Mouse (Mus musculus) CH12F3 (cell line): ENCODE measurements around the gene Inhbc.

Experiments
- in situ Hi-C: fragments of 300-500 bp; cut with MboI; formaldehyde crosslinking; loops from 2 replicates; pipeline ENCODE4 v1.14.3; 2020; ENCODE audit warnings: low sequenced_read_pairs

The Inhbc gene

DNA sequence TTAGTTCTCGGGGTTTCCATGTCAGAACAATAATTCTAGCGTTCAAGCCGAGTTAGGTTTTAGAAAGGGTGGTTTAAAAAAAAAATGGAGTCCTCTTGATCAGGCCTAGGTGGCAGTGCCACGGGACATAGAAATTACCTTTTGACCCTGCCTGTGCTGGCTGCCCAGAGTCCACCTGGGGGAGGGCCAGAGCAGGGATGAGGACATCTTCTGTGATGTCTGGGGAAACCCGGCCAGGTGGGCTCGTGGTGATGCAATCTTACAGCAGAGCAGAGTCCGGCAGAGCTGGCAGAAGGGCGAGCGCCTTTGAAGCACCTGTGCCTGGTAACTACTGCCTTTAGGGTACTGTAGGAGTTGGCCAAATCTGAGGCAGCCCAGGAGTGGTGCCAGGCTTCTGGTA is 18.0 kb downstream of the Inhbc start:
- in situ Hi-C loops = no loop called here

- in situ Hi-C loops = no loop called here
Measured at GRCm38 (mm10) chr10:127351719-127352118, 18.5 kb downstream of the Inhbc start.

GRCm38 (mm10) chr10:127351285-127351595 is 19.0 kb downstream of the Inhbc start:
- in situ Hi-C loops = no loop called here

GRCm38 (mm10) chr10:127350594-127351284 is 19.5 kb downstream of the Inhbc start:
- in situ Hi-C loops = no loop called here

DNA sequence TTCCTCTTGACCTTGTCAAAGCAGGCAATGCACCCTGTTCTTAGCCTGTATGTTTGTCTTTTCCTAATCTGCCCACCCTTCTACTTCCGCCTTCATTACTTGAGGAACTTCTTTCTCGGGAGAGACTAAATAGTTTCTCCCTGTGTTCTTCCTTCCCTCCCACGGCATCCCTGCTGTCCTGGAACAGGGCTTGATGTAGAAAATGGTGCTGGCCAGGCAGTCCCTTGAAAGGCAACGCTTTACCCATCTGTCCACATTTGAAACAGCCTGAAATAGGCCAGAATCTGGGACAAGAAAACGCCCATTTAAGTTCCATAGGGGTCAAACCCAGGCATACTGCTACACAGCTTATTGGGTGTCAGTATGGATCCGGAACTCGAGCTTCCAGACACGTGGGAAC is 20.4 kb downstream of the Inhbc start:
- in situ Hi-C loops = no loop called here

DNA sequence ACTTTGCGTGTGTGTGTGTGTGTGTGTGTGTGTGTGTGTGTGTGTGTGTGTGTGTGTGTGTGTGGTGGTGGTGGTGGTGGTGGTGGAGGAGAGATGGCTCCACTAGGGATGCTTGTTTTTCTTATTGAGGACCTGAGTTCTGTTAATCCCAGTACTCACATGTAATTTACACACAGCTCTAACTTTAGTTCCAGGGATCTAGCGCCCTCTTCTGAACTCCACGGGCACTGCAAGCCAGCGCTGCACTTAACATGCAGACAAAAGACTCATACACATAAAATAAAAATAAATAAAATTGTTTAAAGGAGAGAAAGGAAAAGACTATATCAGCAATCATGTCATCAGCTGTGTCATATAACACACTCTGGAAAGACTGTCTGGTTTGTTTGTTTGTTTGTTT is 21.3 kb downstream of the Inhbc start:
- in situ Hi-C loops = no loop called here

- in situ Hi-C loops = no loop called here
Measured at GRCm38 (mm10) chr10:127346173-127346572, 24.1 kb downstream of the Inhbc start.

GRCm38 (mm10) chr10:127343029-127343428 is 27.2 kb downstream of the Inhbc start:
- in situ Hi-C loops = no loop called here

- in situ Hi-C loops = no loop called here
Measured at GRCm38 (mm10) chr10:127341891-127342639, 28.2 kb downstream of the Inhbc start, which contains the start of gene Gli1. Gli1 (minus strand) TSS chr10:127341974.

DNA sequence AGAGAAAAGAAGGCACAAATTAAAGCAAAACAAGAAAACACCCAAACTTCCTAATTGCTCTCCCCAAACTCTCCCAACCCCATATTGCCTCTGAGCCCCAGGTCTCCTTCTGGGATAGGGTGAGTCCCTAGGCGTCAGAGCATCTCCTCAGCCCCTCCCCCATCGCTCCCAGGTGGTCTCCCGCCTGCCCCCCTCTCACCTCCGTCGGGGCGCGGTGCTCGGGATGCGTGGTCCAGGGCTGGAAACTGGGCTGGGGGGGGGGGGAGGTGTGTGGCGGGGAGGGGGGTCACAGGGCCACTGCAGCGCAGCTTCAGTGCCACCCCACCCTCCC is 28.9 kb downstream of the Inhbc start:
- in situ Hi-C loops = no loop called here

DNA sequence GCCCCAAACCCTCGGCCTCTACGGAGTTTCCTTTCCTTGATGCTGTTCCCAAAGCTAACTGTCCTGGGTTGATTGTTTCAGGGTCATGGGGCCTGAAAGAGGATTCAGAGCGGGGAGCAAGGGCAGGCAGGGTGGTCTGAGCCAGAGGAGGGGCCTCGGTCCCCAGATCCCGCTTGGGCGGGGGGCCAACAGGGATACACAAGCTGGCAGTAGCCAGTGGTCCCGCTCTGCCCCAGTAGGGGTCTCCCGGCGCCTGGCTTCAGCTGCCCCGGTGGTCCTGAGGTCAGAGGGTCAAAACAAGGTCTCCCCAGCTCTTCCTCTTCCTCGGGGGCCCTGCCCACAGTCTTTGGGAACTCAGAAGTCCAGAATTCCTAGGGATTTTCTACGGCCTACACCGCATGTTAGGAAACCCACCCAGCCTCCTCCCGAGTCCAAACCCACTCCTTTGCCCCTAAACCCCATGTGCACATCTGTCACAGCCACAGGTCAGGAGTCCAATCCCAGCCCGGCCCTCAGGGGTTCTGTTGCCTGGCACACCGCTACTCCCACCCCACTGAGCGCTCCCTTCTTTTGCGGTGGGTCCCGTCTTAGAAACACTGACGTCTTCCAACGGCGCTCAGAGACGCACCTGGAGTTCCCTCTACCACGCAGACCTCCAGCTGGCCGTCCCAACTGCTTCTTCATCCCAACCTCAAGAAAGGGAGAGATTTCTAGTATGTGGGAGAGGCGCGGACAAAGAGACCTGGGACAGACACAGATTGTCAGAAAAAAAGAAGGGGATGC is 29.5 kb downstream of the Inhbc start:
- in situ Hi-C loops = no loop called here

DNA sequence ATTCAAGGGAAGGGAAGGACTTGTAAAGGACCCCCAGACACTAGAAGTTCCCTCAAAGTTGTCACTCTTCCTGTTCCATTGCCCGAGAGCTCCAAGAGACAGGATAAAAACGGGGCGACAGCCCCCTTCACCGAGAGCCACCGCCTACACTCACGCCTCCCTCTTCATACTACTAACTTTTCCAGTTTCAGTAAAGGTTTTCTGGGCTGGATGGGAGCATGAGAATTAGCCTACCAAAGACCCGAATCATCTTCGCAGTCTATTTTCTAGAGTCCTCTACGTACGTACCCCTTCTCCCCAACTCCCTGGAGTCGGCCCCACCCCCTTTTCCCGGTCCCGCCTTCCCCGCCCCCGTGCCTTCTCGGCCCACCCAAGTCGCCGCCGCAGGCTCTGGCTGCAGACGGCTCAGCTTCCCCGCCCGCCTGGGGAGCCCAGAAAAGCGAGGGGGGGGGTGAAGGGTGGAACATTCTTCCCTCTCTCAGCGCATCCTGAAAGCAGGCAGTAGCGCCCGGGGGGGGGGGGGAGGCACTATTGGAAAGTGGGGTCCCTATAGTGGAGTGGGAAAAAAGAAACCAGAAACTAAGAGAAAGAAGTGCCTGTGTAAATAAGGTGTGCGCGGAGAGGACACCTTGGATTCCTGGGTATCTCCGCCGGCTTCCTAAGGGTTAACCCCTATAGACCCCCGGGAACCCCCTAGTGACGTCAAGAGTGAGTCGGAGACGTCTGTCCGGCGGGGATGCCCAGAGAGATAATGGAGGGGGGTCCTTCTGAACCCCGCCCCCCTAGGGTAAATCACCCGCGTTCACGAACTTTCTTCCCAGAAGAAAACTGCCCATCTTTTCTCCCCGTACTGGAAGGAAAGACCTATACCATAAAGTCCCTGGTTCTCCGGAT is 30.3 kb downstream of the Inhbc start:
- in situ Hi-C loops = no loop called here

DNA sequence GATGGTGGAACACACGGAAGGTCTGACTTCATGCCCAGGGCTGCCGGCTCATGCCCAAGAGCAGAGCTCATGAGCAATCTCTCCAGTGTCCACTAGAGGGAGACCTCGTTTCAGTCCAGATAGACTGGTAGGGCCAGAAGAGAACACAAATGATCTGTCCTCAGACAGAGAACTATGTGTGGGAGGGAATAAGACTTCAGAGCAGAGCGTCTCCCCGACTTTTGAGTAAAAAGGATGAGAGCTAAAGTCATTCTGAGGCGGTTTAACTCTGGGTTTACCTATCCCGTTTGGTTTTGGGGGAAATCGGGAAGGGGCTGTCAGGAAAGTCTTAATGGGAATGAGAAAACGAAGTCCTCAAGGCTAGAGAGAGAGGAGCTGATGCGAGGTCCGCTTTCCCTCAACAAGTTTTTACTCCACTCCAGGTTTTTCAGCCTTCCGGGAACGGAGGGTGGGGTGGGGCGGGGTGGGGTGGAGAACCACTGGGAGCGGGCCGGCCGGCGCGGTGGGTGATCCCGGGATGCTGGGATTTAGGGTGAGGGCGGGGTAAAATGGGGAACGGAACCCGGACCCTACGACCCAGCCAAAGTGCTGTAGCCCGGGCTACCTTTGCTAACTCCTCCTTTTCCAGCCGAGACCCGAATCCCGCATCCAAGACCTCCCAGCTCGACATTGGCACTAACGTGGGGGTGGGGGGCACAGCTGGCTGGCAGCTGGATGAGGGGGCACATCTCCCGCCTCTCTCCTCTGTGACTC is 31.1 kb downstream of the Inhbc start:
- in situ Hi-C loops = no loop called here

- in situ Hi-C loops = no loop called here
Measured at GRCm38 (mm10) chr10:127337536-127338099, 32.6 kb downstream of the Inhbc start.

DNA sequence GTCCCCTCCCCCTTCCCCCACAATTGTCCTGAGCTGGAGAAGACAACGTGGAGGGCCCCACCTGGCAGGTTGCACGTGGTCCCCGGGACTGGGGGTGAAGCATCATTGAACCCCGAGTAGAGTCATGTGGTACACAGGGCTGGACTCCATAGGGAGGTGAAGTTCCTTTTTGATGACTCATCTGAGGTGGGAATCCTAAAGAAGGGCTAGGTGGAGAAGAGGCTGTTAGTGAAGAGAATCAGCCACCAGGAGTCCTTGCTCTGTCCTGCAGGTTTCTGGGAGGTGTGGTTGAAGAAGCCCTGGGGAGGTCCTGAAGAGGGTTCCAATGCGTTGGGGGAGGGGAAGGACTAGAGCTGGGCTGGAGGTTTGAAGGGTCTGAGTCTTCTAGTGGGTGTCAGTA is 33.3 kb downstream of the Inhbc start:
- in situ Hi-C loops = no loop called here

- in situ Hi-C loops = no loop called here
Measured at GRCm38 (mm10) chr10:127335271-127335670, 35.0 kb downstream of the Inhbc start.

DNA sequence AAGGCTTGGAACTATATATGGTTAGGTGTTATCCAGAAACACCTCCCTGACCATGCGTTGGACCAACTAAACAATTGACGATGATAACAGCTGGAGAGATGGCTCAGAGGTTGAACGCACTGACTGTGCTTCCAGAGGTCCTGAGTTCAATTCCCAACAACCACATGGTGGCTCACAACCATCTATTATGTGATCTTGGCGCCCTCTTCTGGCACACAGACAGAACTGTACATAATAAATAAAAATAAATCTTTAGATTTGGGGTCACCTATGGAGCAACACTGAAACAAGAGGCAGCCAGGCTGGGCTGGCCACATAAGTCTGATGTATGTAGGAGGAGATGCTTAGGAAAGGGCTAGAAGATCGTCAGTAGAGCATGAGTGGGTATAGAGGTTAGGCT is 37.1 kb downstream of the Inhbc start:
- in situ Hi-C loops = no loop called here

DNA sequence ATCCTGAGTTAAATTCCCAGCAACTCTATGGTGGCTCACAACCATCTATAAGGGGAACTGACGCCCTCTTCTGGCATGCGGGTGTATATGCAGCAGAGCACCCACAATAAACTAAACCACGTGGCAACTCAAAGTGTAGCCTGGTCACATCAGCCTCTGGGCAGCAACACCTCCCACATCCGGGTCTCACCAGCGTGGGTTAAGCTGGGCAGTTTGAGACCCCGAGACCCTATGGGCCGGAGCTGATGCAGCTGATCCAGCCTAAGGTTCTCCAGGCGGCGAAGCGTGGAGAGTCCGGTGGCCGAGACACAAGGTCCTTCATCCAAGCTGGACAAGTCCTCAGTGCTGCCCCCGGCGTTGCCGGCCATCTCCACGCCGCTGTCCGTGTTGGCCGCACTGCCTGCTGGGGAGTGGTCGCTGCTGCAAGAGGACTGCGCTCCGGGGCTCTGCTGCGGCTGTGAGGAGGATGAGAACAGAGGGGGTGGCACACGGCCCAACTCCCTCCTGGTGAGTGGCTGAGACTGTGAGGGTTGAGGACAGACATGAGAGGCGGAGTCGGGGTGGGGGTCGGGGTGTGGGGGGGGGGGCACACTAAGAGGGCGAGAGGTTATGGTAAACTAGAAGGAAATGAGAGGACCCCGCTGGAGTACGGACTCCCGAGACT is 37.9 kb downstream of the Inhbc start:
- in situ Hi-C loops = no loop called here

DNA sequence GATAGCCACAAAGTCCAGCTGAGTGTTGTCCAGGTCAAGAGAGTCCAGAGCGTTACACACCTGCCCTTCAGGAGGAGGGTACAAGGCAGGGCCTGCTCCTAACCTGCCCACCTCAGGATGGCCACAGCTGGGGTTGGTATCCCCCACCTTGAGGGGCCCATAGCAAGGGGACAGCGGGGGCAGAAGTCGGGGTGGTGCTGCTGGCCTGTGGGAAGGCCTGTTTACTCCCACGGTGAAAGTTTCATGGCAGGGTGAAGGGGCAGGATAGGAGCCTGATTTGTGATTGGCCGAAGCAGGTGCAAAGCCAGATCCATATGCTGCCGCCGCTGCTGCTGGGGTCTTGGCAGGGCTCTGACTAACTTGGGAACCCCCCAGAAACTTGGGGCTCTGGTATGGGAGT is 40.0 kb downstream of the Inhbc start:
- in situ Hi-C loops = no loop called here
